Mouse (Mus musculus) adrenal gland, adult 8-10 months (tissue): Measurements from ENCODE around the gene Mboat7. TPM values are rescaled to one million over a fixed set of nuclear protein-coding genes. Genes with fewer than 3 reads are reported as not detected.
A peak's percentile ranks its signal among the peaks of the same experiment; 100 is the strongest.

ENCODE experiments used
- DNase-seq: peaks from one replicate; pipeline ENCODE4 v3.0.0; 2022
- total RNA-seq, 4 experiments: library from RNA; stranded (reverse); gene quantifications; 2 replicates each; pipeline ENCODE4 v1.2.4; 2022

Gene Mboat7
- total RNA-seq, 4 experiments from 2014 or later: 64.4 to 81.8 (median 71.1) TPM

GRCm38 (mm10) chr7:3692382-3692986 is 839 bp downstream of the Mboat7 start, which contains the start of gene Tsen34:
Gene Tsen34, plus strand, starts transcription at chr7:3692863.
- no peak for DNase-seq

DNA sequence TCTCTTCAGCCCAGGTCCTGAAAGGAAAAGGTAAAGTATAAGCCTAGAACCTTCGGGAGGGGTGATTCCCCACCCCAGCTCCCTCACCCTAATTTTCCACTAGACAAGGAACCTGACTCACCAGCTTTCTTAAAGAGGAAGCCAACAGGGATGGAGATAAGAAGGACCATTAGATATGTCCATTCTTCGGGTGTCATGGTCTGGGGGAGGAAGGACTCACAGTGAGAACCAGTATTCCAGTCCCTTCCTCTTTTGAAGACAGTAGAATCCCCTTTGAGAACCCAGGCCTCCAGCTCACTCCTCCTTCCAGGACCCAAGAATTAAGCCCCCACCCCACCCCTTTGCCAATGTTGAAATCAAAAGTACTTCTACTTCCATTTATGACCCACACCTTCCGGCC is 1.4 kb downstream of the Mboat7 start:
- no peak for DNase-seq

- no peak for DNase-seq
Observed at GRCm38 (mm10) chr7:3685400-3686187, 7.7 kb downstream of the Mboat7 start.

DNA sequence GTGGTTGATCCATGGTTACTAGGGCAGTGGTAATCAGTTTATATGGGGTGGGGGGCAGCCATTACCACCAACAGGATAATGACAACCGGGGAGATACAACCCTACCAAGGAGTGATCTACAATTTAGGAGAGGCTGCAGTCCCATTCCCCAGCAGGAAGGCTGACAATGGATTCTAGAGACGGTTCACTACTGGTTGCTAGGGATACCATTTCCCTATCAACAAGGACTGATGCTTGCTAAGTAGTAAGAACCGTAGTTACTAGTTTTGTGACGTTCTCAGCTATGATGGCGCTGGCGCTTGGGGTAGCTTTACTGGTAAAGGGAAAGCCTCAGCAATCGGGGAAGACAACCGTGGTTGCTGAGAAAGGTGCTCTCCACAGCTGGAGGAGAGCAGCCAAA is 8.6 kb downstream of the Mboat7 start:
- DNase-seq: no peak

DNA sequence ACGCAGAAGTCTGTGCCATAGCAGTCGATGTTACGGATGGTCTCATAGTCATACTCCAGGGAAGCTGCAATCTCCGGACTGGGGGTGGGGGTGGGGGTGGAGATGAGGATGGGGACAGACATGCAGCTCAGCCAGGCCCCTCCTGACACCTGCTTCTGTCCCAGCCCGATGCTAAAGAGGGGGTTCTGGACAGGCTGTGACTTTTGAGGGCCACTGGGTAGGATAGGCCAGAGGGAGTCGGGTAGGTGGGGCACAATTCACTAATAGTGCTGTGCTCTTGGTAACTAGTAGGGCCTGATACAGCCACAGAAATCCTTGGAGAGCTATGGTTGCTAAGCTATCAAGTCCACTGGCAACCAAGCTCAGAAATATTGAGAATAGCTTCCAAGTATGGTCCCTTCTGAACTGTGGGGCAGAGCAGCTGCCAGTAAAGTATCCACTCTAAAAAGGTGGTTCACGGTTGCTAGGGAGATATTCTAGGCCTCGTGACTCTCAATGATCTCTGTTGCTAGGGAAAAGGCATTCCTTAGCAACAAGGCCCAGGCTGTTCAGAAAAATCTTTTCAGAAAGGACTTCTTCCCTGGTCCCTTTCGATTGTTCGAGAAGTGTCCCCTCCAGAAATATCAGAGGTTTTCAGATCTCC is 9.3 kb downstream of the Mboat7 start:
- no peak for DNase-seq

GRCm38 (mm10) chr7:3677342-3677741 is 16.0 kb downstream of the Mboat7 start, which contains the start of gene Tmc4:
Gene Tmc4, minus strand, starts transcription at chr7:3677553.
- DNase-seq: no peak

GRCm38 (mm10) chr7:3676371-3676770 is 17.0 kb downstream of the Mboat7 start:
- no peak for DNase-seq

GRCm38 (mm10) chr7:3675228-3675548 is 18.1 kb downstream of the Mboat7 start:
- no peak for DNase-seq

- peak; percentile 50 for DNase-seq
Observed at GRCm38 (mm10) chr7:3674507-3675227, 18.7 kb downstream of the Mboat7 start.

GRCm38 (mm10) chr7:3666921-3667391 is 26.4 kb downstream of the Mboat7 start:
- DNase-seq: no peak

GRCm38 (mm10) chr7:3665215-3666114 is 27.9 kb downstream of the Mboat7 start, which contains the start of gene Leng1:
Gene Leng1, minus strand, starts transcription at chr7:3665840.
- DNase-seq: peak; percentile 98

DNA sequence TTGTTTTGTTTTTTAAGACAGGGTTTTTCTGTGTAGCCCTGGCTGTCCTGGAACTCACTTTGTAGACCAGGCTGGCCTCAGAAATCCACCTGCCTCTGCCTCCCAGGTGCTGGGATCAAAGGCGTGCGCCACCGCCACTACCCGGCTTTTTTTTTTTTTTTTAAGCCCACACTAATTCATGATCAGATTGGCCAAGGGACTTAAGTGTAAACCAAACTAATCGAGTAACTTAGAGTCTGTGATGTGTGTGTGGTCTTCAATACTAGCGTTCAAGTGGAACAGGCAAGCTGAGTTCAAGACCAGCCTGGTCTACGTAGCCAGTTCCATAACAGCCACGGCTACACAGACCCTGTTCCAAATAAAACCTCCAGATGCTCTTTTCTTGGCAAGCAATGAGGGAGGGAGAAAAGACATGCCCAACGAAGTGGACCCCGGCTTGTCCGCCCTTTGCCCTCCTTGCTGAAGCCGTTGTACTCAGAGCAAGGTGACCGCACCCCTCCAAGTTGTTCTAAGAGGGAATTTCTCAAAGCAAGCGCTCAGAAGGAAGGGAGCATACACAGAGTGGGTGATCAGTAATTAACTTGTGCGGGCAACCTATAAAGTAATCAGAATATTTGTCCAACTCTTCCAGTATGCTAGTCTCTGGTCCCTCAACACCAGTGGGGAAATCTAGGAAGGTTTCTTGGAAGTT is 28.7 kb downstream of the Mboat7 start:
- DNase-seq: peak; percentile 35

DNA sequence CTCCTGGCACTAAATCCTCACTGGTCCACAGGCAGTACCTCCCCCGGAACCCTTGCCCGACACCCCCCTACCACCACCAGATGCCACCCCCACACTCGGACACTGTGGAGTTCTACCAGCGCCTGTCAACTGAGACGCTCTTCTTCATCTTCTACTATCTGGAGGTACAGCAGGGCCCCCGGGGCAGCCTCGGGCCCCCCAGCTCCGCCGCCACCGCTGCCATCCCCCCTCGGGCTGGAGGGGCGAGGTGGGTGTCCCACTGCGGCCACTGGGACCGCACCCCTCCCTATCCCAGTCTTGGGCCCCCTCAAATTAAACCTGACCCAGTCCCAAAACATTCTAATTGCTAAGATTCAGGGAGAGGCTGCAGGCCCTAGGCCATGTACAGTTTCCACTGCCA is 34.7 kb downstream of the Mboat7 start:
- no peak for DNase-seq

- DNase-seq: no peak
Observed at GRCm38 (mm10) chr7:3656966-3657365, 36.4 kb downstream of the Mboat7 start.

- DNase-seq: no peak
Observed at GRCm38 (mm10) chr7:3646641-3647040, 46.7 kb downstream of the Mboat7 start.

GRCm38 (mm10) chr7:3646188-3646587 is 47.1 kb downstream of the Mboat7 start:
- DNase-seq: no peak

DNA sequence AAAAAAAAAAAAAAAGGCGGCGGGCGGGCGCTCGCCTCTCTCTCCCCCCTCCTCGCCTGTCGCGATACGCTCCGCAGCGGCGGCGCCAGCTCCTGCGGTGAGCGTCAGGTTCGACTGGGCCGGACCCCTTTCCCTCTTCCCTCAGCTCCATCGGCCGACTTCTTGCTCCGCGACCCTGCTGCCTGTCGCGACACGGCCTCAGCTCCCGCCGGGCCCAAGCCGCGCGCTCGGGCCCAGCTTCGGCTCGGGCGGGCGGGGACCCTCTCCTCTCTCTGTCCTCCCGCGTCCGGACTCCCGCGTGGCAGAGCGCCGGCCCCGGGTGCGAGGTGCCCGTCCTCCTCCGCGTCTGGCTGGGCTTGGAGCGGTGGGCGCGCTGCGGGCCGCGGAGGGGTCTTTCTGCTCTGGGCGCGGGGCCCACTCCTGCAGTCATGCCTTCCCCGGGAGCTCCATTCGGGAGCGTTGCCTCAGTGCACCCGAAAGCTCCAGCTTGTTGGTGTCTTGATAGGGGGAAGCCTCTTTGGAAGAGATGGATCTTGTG is 47.8 kb downstream of the Mboat7 start:
- DNase-seq: no peak

DNA sequence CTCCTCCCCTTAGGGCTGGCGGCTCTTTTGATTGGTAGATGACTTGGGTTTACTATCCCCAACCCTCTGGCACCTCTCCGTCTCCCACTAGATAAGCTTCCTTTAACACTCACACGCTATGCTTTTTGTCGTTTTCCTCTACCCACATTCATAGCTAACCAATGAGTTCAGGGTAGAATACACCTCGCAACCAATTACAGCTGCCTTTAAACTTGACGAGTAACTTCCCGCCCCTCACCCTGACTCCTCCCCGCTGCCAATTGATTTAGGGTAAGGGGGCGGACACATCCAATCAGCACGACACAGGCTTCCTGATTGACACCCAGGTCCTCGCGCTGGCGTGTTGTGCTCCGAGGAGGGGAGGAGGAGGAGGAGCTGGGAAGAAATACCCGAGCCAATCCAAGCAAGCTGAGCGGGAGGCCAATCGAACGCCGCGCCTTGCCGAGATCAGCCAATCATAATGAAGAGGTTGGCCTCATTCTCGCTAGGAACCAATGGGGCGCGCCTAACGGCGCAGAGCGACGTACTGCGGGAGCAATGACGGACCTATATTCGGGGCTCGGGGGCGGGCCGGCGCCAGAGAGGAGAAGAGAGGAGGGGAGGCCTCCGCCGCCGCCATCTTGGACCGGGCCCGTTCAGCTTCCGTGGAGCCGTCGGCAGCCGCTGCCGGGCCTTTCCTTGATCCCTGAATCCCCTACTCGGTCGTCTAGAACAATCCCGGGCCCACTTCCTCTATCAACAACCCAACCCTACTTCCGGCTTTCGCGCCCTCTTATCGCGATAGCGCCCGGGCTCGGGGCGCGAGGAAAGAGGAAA is 48.4 kb downstream of the Mboat7 start, which contains the start of gene Cnot3:
Gene Cnot3 (plus strand): TSS at position 597 of the 816 bp plus-strand sequence.
- peak; percentile 100 for DNase-seq

- DNase-seq: no peak
Observed at GRCm38 (mm10) chr7:3644348-3644671, 49.0 kb downstream of the Mboat7 start.

DNA sequence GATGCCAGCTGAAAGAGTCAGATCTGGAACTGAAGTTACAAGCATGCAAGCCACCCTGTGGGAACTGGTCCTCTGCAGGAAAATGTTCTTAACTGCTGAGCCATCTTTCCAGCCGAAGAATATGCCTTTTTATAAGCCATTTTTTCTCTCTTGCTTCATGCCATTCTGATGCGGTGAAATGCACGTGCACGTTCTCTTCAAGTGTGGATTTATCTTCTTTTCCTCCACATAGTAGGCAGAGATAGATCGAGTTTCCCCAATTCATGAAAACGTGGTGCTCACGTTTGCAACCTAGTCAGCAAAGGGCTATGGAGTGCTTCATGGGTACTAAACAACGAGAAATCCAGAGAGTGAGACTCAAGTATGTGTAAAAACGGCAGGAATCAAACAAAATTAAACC is 49.5 kb downstream of the Mboat7 start:
- DNase-seq: no peak
